Mouse (Mus musculus) megakaryocyte, embryonic 14.5 days (primary cell): Measurements from ENCODE around the gene Rilpl1.

Source experiments
- FLI1 ChIP-seq: IDR thresholded peaks from 2 replicates; pipeline ENCODE4 v1.6.1; 2012; ENCODE audit warnings: low read length, inconsistent platforms, mixed read lengths
- GATA1 ChIP-seq: IDR thresholded peaks from 3 replicates; pipeline ENCODE4 v1.6.1; 2012; ENCODE audit warnings: mixed read lengths, low read length, inconsistent platforms, borderline replicate concordance

DNA sequence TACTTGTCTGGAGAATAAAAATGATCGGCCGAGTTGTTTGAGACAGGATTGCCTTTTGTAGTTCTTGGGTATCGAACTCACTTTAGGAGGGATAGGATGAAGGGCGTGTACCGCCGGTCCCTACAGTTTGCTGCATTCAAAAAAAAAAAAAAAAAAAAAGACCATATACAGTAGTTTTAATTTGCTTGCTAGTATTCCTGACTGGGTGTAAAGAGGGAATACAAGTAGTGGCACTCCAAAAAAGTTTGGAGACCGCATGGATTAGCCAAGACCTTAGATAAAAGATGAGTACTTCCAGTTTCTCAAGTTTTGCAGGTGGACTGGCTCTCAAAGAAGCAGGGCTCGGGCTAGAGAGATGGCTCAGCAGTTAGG is 10.4 kb upstream of the Rilpl1 start:
- TF ChIP-seq GATA1, result no peak
- TF ChIP-seq FLI1, result no peak
